Mouse (Mus musculus): ENCODE measurements at regions not wholly inside any gene's neighbourhood (a gene's known extent, or its start where the extent isn't known, plus 50 kb on each side); places are given as distances from the start of the nearest gene placed in this dataset.
A peak's percentile ranks its signal among the peaks of the same experiment; 100 is the strongest.

- TF ChIP-seq CTCF (conservative IDR thresholded peaks at IDR 0.05; ENCODE audit: low read length) (peak; percentile 35), POU5F1 (IDR thresholded peaks at IDR 0.05; ENCODE audit: borderline replicate concordance, low read length) (no peak)
These were observed 316.9 kb upstream of the Mme start for GRCm38 (mm10) chr3:62924441-62924840.

Measured in E14TG2a.4 (cell line).